Mouse (Mus musculus) liver, adult 2 months (tissue): ENCODE data around the gene Extl2.

ENCODE experiments used
- CTCF ChIP-seq: fragments of 200-500 bp; IDR thresholded peaks from 2 replicates; pipeline ENCODE4 v1.5.1; 2011; ENCODE audit warnings: low read depth, low read length, control low read depth
- POLR2A ChIP-seq: fragments of 200-500 bp; IDR thresholded peaks from 2 replicates; pipeline ENCODE4 v1.6.1; 2011; ENCODE audit warnings: low read length, control low read depth; ENCODE audit not compliant: insufficient read depth; ENCODE audit errors: extremely low read depth

GRCm38 (mm10) chr3:115992588-115992987 lies 14.7 kb upstream of the Extl2 start:
- TF ChIP-seq POLR2A: no peak
- TF ChIP-seq CTCF: no peak
